Mouse (Mus musculus) myocyte (in vitro differentiated cells): ENCODE results near the gene Adipor2. TPM values are rescaled to one million over a fixed set of nuclear protein-coding genes. Genes with fewer than 3 reads are reported as not detected.

ENCODE experiments used
- H3K27me3 ChIP-seq: one replicate; pipeline ENCODE4 v1.6.1; 2011; ENCODE audit not compliant: control insufficient read depth, insufficient read depth, insufficient read length
- H3K36me3 ChIP-seq: one replicate; pipeline ENCODE4 v1.6.1; 2011; ENCODE audit not compliant: control insufficient read depth, insufficient read depth
- H3K4me2 ChIP-seq: one replicate; pipeline ENCODE4 v1.6.1; 2011; ENCODE audit warnings: low read depth, control low read depth
- H3K4me3 ChIP-seq: one replicate; pipeline ENCODE4 v1.5.1; 2011; ENCODE audit warnings: mild to moderate bottlenecking, control low read depth, moderate library complexity
- H3K79me2 ChIP-seq: one replicate; pipeline ENCODE4 v1.6.1; 2011; ENCODE audit not compliant: control insufficient read depth, insufficient read depth
- H3ac ChIP-seq: one replicate; pipeline ENCODE4 v1.6.1; 2011; ENCODE audit not compliant: control insufficient read depth, insufficient read length
- CEBPB ChIP-seq: IDR thresholded peaks from 2 replicates; pipeline ENCODE4 v1.6.1; 2011; ENCODE audit warnings: mild to moderate bottlenecking, moderate library complexity; ENCODE audit not compliant: poor library complexity, insufficient read depth, severe bottlenecking
- E2F4 ChIP-seq: IDR thresholded peaks from one replicate; pipeline ENCODE4 v1.6.1; 2011; ENCODE audit warnings: mild to moderate bottlenecking, control low read depth, moderate library complexity; ENCODE audit not compliant: insufficient read depth
- MAX ChIP-seq: IDR thresholded peaks from one replicate; pipeline ENCODE4 v1.6.1; 2011; ENCODE audit warnings: low read depth, mild to moderate bottlenecking, control low read depth
- MYOD1 ChIP-seq, 3 experiments: IDR thresholded peaks; one replicate each; pipeline ENCODE4 v1.6.1; 2011; ENCODE audit warnings: control low read depth in 2 of 3, low read depth in 2 of 3, mild to moderate bottlenecking in 2 of 3, moderate library complexity in 1 of 3; ENCODE audit not compliant: insufficient read length in 2 of 3, control insufficient read depth in 1 of 3
- MYOG ChIP-seq, 3 experiments: IDR thresholded peaks; one replicate each; pipeline ENCODE4 v1.6.1; 2011; ENCODE audit warnings: control low read depth in 2 of 3, low read depth in 2 of 3, mild to moderate bottlenecking in 2 of 3; ENCODE audit not compliant: insufficient read length in 2 of 3, control insufficient read depth in 1 of 3, insufficient read depth in 1 of 3
- POLR2A ChIP-seq: IDR thresholded peaks from one replicate; pipeline ENCODE4 v1.6.1; 2011; ENCODE audit warnings: low read depth, mild to moderate bottlenecking, control low read depth, moderate library complexity; ENCODE audit not compliant: insufficient read length
- POLR2AphosphoS2 ChIP-seq: IDR thresholded peaks from one replicate; pipeline ENCODE4 v1.6.1; 2011; ENCODE audit warnings: low read depth, control low read depth; ENCODE audit not compliant: insufficient read length
- REST ChIP-seq: IDR thresholded peaks from one replicate; pipeline ENCODE4 v1.6.1; 2011; ENCODE audit warnings: mild to moderate bottlenecking, control low read depth, moderate library complexity; ENCODE audit not compliant: insufficient read depth, insufficient read length
- SRF ChIP-seq: IDR thresholded peaks from one replicate; pipeline ENCODE4 v1.6.1; 2011; ENCODE audit warnings: low read depth; ENCODE audit not compliant: control insufficient read depth, insufficient read length
- TCF12 ChIP-seq: IDR thresholded peaks from one replicate; pipeline ENCODE4 v1.6.1; 2011; ENCODE audit warnings: mild to moderate bottlenecking, control low read depth; ENCODE audit not compliant: poor library complexity, insufficient read depth, severe bottlenecking
- TCF3 ChIP-seq: IDR thresholded peaks from one replicate; pipeline ENCODE4 v1.6.1; 2011; ENCODE audit warnings: low read depth, control low read depth; ENCODE audit not compliant: insufficient read length
- USF1 ChIP-seq: IDR thresholded peaks from one replicate; pipeline ENCODE4 v1.6.1; 2011; ENCODE audit warnings: low read depth, mild to moderate bottlenecking, control low read depth, moderate library complexity
- polyA plus RNA-seq: library from polyadenylated mRNA; unstranded; fragments of >200 nt; fragmentation: generic; extraction: Trizol; gene quantifications from one replicate; pipeline ENCODE4 v1.2.1, GENCODE M21; 2012; ENCODE audit warnings: missing spikeins

The Adipor2 gene
- polyA plus RNA-seq, 1 experiment: 47.9 TPM

DNA sequence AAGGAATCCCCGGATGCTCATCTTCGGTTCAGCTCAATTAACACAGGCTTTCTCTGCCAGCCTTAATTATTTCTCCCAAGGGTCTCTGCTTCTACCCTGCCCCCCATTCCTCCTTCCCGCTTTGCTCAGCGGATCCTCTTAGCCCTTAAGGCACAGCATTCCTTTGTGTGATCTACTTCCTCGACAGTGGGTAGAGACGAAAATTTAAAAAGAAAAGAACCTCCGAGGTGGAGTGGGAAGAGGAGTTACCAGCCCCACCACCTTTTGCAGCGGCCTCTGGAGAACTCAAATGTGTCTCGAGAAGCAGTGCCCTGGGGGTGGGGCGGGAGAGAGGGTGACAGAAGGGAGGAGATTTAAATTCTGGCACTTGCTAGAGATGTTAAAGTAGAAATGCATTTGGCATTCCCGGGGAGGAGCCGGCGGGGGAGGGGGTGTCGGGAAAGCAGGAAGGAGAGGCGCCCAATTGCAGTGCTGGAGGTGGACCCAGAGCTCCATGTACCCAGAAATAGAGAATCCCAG is 34.5 kb upstream of the Adipor2 start:
- no peak overlapping the region for H3ac ChIP-seq
- peaks cover 30% of the 10 kb centered on the region for H3K27me3 ChIP-seq
- no peak overlapping the region for H3K4me3 ChIP-seq
- H3K79me2 ChIP-seq: no peaks in the 10 kb centered on the region
- no peaks in the 10 kb centered on the region for H3K36me3 ChIP-seq
- peak overlapping the region; percentile 30 for H3K4me2 ChIP-seq
- TF ChIP-seq MYOG (IDR thresholded peaks at IDR 0.05; ENCODE audit: control insufficient read depth in 1 of 3, insufficient read depth in 1 of 3, insufficient read length in 2 of 3, low read depth in 2 of 3) (no peak), REST (no peak), POLR2AphosphoS2 (no peak), MYOD1 (IDR thresholded peaks at IDR 0.05; ENCODE audit: control insufficient read depth in 1 of 3, insufficient read length in 2 of 3, low read depth in 2 of 3) (no peak), E2F4 (no peak), CEBPB (no peak), SRF (no peak), POLR2A (no peak), MAX (no peak), TCF12 (no peak), USF1 (no peak), TCF3 (no peak)

DNA sequence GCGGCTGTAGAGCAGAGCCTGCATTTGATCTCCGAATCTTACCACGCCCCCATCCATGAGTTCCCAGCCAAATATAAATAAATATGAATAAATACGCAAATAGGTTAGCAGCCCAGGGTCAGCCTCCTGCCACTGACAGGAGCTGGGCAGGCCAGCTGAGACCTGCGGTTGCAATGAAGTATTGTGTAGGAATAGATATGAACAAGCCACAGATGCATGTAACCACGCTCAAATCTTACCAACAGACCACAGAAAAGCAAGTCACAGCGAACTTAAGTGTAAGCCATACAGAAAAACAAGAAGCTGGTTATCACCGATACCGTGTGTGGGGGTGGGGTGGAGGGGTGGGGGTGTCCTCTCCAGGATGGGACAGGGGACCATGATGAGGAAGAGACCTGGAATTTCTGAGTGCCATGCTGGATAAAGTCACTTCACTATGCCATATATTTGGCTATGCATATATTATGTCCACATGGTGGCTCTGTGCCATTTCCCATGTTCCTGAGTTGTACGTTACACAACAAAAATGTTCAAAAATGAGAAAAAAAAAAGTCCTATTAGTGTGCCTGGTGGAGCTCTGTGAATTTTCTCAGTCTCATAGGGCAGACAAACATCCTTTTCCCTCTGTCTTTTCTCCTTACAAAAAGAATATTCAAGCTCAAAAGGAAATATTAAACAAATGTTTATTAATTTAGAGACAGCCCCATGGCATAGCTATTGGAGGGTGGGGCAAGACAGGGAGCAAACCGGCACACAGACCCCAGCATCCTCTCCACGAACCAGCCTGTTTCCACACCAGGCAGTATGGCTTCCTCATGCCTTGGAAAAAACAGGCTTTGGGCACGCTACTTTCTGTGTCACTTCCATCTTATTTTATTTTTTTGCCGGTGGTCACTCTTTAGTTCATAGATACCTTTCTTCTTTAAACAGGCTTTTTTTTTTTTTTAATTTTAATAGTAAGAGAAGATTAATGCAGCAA is 33.8 kb upstream of the Adipor2 start:
- no peak for TF ChIP-seq TCF3
- no peak for TF ChIP-seq SRF
- peaks cover 30% of the 10 kb centered on the region for H3K27me3 ChIP-seq
- H3K4me2 ChIP-seq: peak overlapping the region; percentile 30
- H3K79me2 ChIP-seq: no peaks in the 10 kb centered on the region
- no peak overlapping the region for H3K4me3 ChIP-seq
- no peaks in the 10 kb centered on the region for H3K36me3 ChIP-seq
- H3ac ChIP-seq: no peak overlapping the region

DNA sequence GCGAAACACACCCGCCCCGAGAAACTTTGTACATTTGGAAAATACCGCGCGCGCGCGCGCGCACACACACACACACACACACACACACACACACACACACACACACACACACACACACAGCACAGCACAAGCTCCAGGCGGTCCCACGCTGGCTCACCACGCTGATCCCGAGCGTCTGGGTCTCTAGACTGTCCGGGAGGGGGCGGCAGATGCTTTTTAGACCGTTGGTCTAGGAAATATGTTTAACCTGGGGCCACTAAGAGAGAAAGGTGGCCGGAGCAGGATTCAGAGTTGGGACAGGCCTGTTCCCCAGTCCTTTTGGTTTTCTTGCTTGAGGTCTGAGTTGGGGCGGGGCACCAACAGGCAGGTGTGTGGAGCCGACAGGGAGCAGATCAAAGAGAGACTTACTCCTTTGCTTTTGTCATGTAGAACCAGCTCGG is 31.6 kb upstream of the Adipor2 start:
- Histone ChIP-seq H3K4me3 (no peak overlapping the region), H3K79me2 (no peaks in the 10 kb centered on the region), H3K36me3 (no peaks in the 10 kb centered on the region), H3K4me2 (peak overlapping the region; percentile 48), H3ac (no peak overlapping the region), H3K27me3 (peaks cover 18% of the 10 kb centered on the region)
- no peak for TF ChIP-seq POLR2A
- no peak for TF ChIP-seq REST
- no peak for TF ChIP-seq USF1
- no peak for TF ChIP-seq TCF3
- TF ChIP-seq MYOD1 (IDR thresholded peaks at IDR 0.05; ENCODE audit: control insufficient read depth in 1 of 3, insufficient read length in 2 of 3, low read depth in 2 of 3): no peak
- no peak for TF ChIP-seq SRF
- no peak for TF ChIP-seq E2F4
- no peak for TF ChIP-seq POLR2AphosphoS2
- no peak for TF ChIP-seq CEBPB
- no peak for TF ChIP-seq TCF12
- TF ChIP-seq MAX: no peak
- TF ChIP-seq MYOG (IDR thresholded peaks at IDR 0.05; ENCODE audit: control insufficient read depth in 1 of 3, insufficient read depth in 1 of 3, insufficient read length in 2 of 3, low read depth in 2 of 3): no peak

DNA sequence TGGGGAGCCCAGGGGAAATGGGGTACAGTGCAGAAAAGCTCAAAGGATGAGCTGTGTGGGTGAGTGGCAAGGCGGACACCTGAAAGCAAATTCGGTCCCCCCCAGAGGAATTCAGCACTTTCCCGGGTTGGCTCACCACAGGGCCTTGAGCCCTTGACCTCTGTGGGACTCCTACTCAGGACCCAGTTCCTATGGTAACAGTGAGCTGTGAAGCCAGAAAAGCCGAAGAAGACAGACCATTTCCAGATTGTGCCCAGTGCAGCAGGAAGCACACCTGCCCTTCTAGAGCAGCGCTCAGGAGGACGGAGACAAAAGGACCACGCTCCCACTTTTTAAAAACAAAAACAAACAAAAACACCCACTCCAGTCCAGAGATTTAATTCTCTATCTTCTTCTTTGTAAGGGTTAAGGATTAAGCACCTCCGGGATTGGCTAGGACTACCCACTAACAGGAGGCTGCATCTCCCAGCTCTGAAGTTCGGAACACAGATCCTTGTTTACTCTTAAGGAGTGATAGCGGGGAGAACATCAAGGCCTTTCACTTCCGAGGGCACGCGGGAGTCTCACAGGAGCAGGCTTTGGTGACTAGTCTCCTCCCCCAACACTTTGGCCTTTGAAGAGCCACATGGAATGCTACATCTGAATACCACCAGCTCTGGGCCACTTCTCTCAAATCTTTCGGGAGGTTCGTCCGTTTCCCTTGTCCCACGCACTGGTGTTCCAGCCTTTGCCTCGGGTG is 31.0 kb upstream of the Adipor2 start:
- H3K27me3 ChIP-seq: peaks cover 18% of the 10 kb centered on the region
- H3K4me3 ChIP-seq: no peak overlapping the region
- H3ac ChIP-seq: no peak overlapping the region
- TF ChIP-seq CEBPB (no peak), SRF (no peak), TCF12 (no peak)
- no peaks in the 10 kb centered on the region for H3K36me3 ChIP-seq
- H3K4me2 ChIP-seq: peak overlapping the region; percentile 48
- H3K79me2 ChIP-seq: no peaks in the 10 kb centered on the region
